Mouse (Mus musculus) hindbrain, embryonic 12.5 days (tissue): ENCODE results near the gene Ceacam19. TPM values are rescaled to one million over a fixed set of nuclear protein-coding genes. Genes with fewer than 3 reads are reported as not detected.
A peak's percentile ranks its signal among the peaks of the same experiment; 100 is the strongest.

ENCODE experiments used
- ATAC-seq: fragments of 200-750 bp; cut with Nextera tagmentation; 2 replicates; pipeline ENCODE4 v1.8.0; 2017; ENCODE audit warnings: moderate TSS enrichment; ENCODE audit not compliant: low FRiP score
- H3K27ac ChIP-seq: fragments of 300-500 bp; sonication (generic); 2 replicates; pipeline ENCODE4 v1.5.1; 2016; ENCODE audit warnings: mild to moderate bottlenecking
- H3K27me3 ChIP-seq: fragments of 300-500 bp; sonication (generic); 2 replicates; pipeline ENCODE4 v1.6.1; 2016; ENCODE audit warnings: mild to moderate bottlenecking
- H3K36me3 ChIP-seq: fragments of 300-500 bp; sonication (generic); 2 replicates; pipeline ENCODE4 v1.6.1; 2016; ENCODE audit warnings: mild to moderate bottlenecking
- H3K4me1 ChIP-seq: fragments of 300-500 bp; sonication (generic); 2 replicates; pipeline ENCODE4 v1.6.1; 2016
- H3K4me2 ChIP-seq: fragments of 300-500 bp; sonication (generic); replicated peaks from 2 replicates; pipeline ENCODE4 v1.6.1; 2016; ENCODE audit warnings: mild to moderate bottlenecking
- H3K4me3 ChIP-seq: fragments of 300-500 bp; sonication (generic); 2 replicates; pipeline ENCODE4 v1.5.1; 2016; ENCODE audit warnings: mild to moderate bottlenecking
- H3K9ac ChIP-seq: fragments of 300-500 bp; sonication (generic); 2 replicates; pipeline ENCODE4 v1.6.1; 2016; ENCODE audit warnings: mild to moderate bottlenecking, moderate library complexity
- H3K9me3 ChIP-seq: fragments of 300-500 bp; sonication (generic); replicated peaks from 2 replicates; pipeline ENCODE4 v1.6.1; 2016; ENCODE audit warnings: mild to moderate bottlenecking
- WGBS: fragments of 180-500 bp; shearing (Covaris S2); methylation state at CpG from one replicate; pipeline ENCODE4 v1.1.7; 2016; 5-methylcytosine and 5-hydroxymethylcytosine counted together
- polyA plus RNA-seq: library from polyadenylated mRNA; unstranded; fragments of >200 nt; fragmentation: Nextera tagmentation; extraction: Ambion mirVana; gene quantifications from 2 replicates; pipeline ENCODE4 v1.2.1, GENCODE M21; 2016

Ceacam19 gene
- polyA plus RNA-seq, 1 experiment from 2014 or later, result not detected

GRCm38 (mm10) chr7:19844521-19845171 is 43.1 kb downstream of the Ceacam19 start:
- no peak for ATAC-seq
- Histone ChIP-seq H3K4me3 (no peak overlapping the region), H3K9me3 (no peaks in the 10 kb centered on the region), H3K27me3 (peaks cover 52% of the 10 kb centered on the region), H3K4me1 (0 out of 2 replicates have a peak, but pooled peaks cover 3% of the 10 kb centered on the region), H3K27ac (no peak overlapping the region), H3K4me2 (no peak overlapping the region), H3K9ac (no peak overlapping the region), H3K36me3 (no peaks in the 10 kb centered on the region)
- WGBS, result 61% methylated on average over 15 of the region's 15 CpGs

- peak; percentile 47; the same call in 1 of the 2 replicates for ATAC-seq
- Histone ChIP-seq H3K27ac (no peak overlapping the region), H3K4me2 (no peak overlapping the region), H3K9me3 (no peaks in the 10 kb centered on the region), H3K9ac (no peak overlapping the region), H3K36me3 (no peaks in the 10 kb centered on the region), H3K4me3 (no peak overlapping the region), H3K27me3 (peaks cover 49% of the 10 kb centered on the region), H3K4me1 (0 out of 2 replicates have a peak, but pooled peaks cover 3% of the 10 kb centered on the region)
- 4% methylated on average over 11 of the region's 11 CpGs for WGBS
Measured at GRCm38 (mm10) chr7:19843561-19843960, 44.2 kb downstream of the Ceacam19 start.

GRCm38 (mm10) chr7:19842885-19843504 is 44.8 kb downstream of the Ceacam19 start:
- 0 out of 2 replicates have a peak, but pooled peaks have one; percentile 2 for ATAC-seq
- peaks cover 46% of the 10 kb centered on the region for H3K27me3 ChIP-seq
- no peak overlapping the region for H3K9ac ChIP-seq
- H3K4me1 ChIP-seq, result 0 out of 2 replicates have a peak, but pooled peaks cover 3% of the 10 kb centered on the region
- no peaks in the 10 kb centered on the region for H3K9me3 ChIP-seq
- no peak overlapping the region for H3K27ac ChIP-seq
- no peak overlapping the region for H3K4me2 ChIP-seq
- H3K4me3 ChIP-seq, result no peak overlapping the region
- 29% methylated on average over 19 of the region's 19 CpGs for WGBS
- no peaks in the 10 kb centered on the region for H3K36me3 ChIP-seq

- no peak overlapping the region for H3K9ac ChIP-seq
- no peak overlapping the region for H3K27ac ChIP-seq
- no peaks in the 10 kb centered on the region for H3K36me3 ChIP-seq
- ATAC-seq, result no peak
- no peaks in the 10 kb centered on the region for H3K4me1 ChIP-seq
- peaks cover 36% of the 10 kb centered on the region for H3K27me3 ChIP-seq
- no peaks in the 10 kb centered on the region for H3K9me3 ChIP-seq
- H3K4me2 ChIP-seq, result no peak overlapping the region
- no peak overlapping the region for H3K4me3 ChIP-seq
- 84% methylated on average over 21 of the region's 21 CpGs for WGBS
Measured at GRCm38 (mm10) chr7:19841686-19842413, 45.9 kb downstream of the Ceacam19 start.

DNA sequence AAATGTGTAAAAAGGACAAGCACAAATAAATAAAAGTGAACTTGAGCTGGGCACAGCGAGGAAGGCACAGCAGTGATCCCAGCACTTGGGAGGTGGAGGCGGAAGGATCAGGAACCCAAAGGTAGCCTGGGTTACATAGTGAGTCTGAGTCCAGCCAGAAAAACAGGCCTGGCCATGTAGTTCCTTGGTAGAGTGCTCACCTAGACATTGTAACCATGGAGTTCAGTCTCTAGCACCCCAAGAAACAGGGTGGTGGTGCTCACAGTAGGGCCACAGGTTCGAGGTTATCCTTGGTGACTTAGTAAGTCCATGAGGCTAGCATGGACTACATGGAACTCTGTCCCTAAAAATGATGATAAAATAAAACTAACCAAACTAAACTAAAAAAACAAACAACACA is 46.8 kb downstream of the Ceacam19 start:
- no peak for ATAC-seq

GRCm38 (mm10) chr7:19840371-19840770 is 47.4 kb downstream of the Ceacam19 start:
- H3K36me3 ChIP-seq, result no peaks in the 10 kb centered on the region
- no peak overlapping the region for H3K9ac ChIP-seq
- H3K27ac ChIP-seq, result no peak overlapping the region
- no peak for ATAC-seq
- no peaks in the 10 kb centered on the region for H3K4me1 ChIP-seq
- H3K4me3 ChIP-seq, result no peak overlapping the region
- H3K4me2 ChIP-seq, result no peak overlapping the region
- H3K27me3 ChIP-seq, result peaks cover 25% of the 10 kb centered on the region
- WGBS, result 81% methylated on average over 4 of the region's 4 CpGs
- no peaks in the 10 kb centered on the region for H3K9me3 ChIP-seq

More for the DNA sequence above, 46.8 kb downstream of the Ceacam19 start:
- Histone ChIP-seq H3K36me3 (no peaks in the 10 kb centered on the region), H3K9me3 (no peaks in the 10 kb centered on the region), H3K4me3 (no peak overlapping the region), H3K27me3 (peaks cover 29% of the 10 kb centered on the region), H3K9ac (no peak overlapping the region), H3K4me1 (no peaks in the 10 kb centered on the region), H3K4me2 (no peak overlapping the region), H3K27ac (no peak overlapping the region)
- 84% methylated on average over 3 of the region's 3 CpGs for WGBS

DNA sequence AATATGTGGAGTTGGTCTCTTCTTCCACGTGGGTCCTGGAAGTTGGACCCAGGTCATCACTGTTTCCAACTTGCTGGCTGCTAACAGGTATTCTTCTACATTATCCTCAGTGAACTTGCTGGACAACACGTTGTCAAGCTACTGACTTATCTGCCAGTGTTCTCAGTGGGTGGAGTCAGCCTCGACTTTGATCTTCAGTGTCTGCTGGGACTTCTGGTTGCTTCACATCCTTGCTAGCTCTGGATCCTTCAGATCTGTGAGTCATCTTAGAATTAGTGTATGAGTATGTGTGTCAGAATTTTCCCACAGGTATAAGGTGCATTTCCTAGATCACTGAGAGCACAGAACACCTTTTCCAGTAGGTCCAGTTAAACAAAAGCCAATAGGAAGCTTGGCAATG is 50.9 kb downstream of the Ceacam19 start:
- Histone ChIP-seq H3K9me3 (no peaks in the 10 kb centered on the region), H3K4me2 (no peak overlapping the region), H3K27me3 (no peaks in the 10 kb centered on the region), H3K4me3 (no peak overlapping the region), H3K27ac (no peak overlapping the region), H3K4me1 (no peaks in the 10 kb centered on the region), H3K36me3 (no peaks in the 10 kb centered on the region), H3K9ac (no peak overlapping the region)
- no peak for ATAC-seq
- 68% methylated on average over 3 of the region's 3 CpGs for WGBS

DNA sequence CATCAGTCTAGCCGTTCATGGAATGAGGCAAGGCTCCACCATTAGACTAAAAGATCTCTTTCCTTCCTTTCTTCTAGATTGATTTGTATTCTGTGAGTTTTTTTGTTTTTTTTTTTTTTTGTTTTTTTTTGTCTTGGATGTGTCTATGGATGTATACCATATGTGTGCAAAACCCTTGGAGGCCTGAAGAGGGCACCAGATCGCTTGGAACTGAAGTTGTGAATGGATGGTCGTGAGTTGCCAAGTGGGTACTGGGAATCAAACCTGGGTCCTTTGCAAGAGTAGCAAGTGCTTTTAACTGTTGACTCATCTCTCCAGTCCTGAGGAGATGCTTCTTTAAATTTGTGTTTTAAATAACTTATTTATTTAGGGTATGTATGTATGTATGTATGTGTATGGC is 53.7 kb downstream of the Ceacam19 start:
- Histone ChIP-seq H3K36me3 (no peaks in the 10 kb centered on the region), H3K9ac (no peak overlapping the region), H3K4me3 (no peak overlapping the region), H3K4me2 (no peak overlapping the region), H3K9me3 (no peaks in the 10 kb centered on the region), H3K27me3 (no peaks in the 10 kb centered on the region), H3K4me1 (0 out of 2 replicates have a peak, but pooled peaks cover 3% of the 10 kb centered on the region), H3K27ac (no peak overlapping the region)
- WGBS, result 63% methylated on average over 3 of the region's 3 CpGs
- ATAC-seq, result no peak

DNA sequence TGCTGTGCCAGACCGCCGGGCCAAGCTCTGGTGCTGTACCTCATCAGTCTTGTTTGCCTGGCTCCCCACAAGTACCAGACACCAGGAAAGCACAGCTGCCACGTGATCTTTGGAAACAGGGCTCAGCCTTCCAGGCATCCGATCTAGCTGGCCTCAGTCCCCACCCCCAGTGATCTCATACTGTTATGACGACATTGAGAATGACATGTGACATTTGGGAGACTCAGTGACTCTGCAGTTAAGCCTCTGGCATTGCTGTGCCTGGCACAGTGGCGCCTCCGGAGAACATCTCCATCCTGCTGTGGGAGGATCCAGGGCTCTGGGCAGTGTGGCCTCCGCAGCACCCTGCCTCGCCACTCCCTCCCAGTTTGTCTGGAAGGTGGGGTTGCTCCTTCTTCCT is 55.9 kb downstream of the Ceacam19 start:
- peaks cover 2% of the 10 kb centered on the region; the same call in 1 of the 2 replicates for H3K27me3 ChIP-seq
- 0 out of 2 replicates have a peak, but pooled peaks have one; percentile 32 for ATAC-seq
- H3K27ac ChIP-seq, result no peak overlapping the region
- 66% methylated on average over 9 of the region's 9 CpGs for WGBS
- 0 out of 2 replicates have a peak, but pooled peaks cover 3% of the 10 kb centered on the region for H3K4me1 ChIP-seq
- no peaks in the 10 kb centered on the region for H3K36me3 ChIP-seq
- H3K4me2 ChIP-seq, result no peak overlapping the region
- no peaks in the 10 kb centered on the region for H3K9me3 ChIP-seq
- H3K4me3 ChIP-seq, result no peak overlapping the region
- H3K9ac ChIP-seq, result no peak overlapping the region

GRCm38 (mm10) chr7:19830682-19831156 is 57.0 kb downstream of the Ceacam19 start:
- Histone ChIP-seq H3K27ac (no peak overlapping the region), H3K4me3 (no peak overlapping the region), H3K4me1 (0 out of 2 replicates have a peak, but pooled peaks cover 3% of the 10 kb centered on the region), H3K4me2 (no peak overlapping the region), H3K9ac (no peak overlapping the region), H3K36me3 (no peaks in the 10 kb centered on the region), H3K9me3 (no peaks in the 10 kb centered on the region), H3K27me3 (peaks cover 9% of the 10 kb centered on the region; the same call in 1 of the 2 replicates)
- no peak for ATAC-seq
- 39% methylated on average over 13 of the region's 13 CpGs for WGBS

GRCm38 (mm10) chr7:19829694-19830093 is 58.1 kb downstream of the Ceacam19 start:
- no peak overlapping the region for H3K4me2 ChIP-seq
- H3K4me3 ChIP-seq, result no peak overlapping the region
- no peaks in the 10 kb centered on the region for H3K9me3 ChIP-seq
- 87% methylated on average over 3 of the region's 3 CpGs for WGBS
- H3K36me3 ChIP-seq, result no peaks in the 10 kb centered on the region
- ATAC-seq, result no peak
- H3K27me3 ChIP-seq, result peaks cover 12% of the 10 kb centered on the region
- H3K4me1 ChIP-seq, result 0 out of 2 replicates have a peak, but pooled peaks cover 3% of the 10 kb centered on the region
- H3K9ac ChIP-seq, result no peak overlapping the region
- no peak overlapping the region for H3K27ac ChIP-seq

GRCm38 (mm10) chr7:19826756-19827155 is 61.0 kb downstream of the Ceacam19 start:
- H3K9ac ChIP-seq, result no peak overlapping the region
- H3K27me3 ChIP-seq, result peaks cover 41% of the 10 kb centered on the region
- no peak overlapping the region for H3K4me3 ChIP-seq
- no peaks in the 10 kb centered on the region for H3K36me3 ChIP-seq
- no peak overlapping the region for H3K27ac ChIP-seq
- H3K9me3 ChIP-seq, result no peaks in the 10 kb centered on the region
- H3K4me1 ChIP-seq, result peaks cover 10% of the 10 kb centered on the region
- H3K4me2 ChIP-seq, result no peak overlapping the region
- no peak for ATAC-seq
- 43% methylated on average over 6 of the region's 6 CpGs for WGBS
